Mouse (Mus musculus): ENCODE data around the gene Asb14.
"Not testable (repeated sequence)": the region's sequence is repeated elsewhere in the genome, so short reads cannot be mapped to it uniquely, and the experiment has no call there.

Gene Asb14

DNA sequence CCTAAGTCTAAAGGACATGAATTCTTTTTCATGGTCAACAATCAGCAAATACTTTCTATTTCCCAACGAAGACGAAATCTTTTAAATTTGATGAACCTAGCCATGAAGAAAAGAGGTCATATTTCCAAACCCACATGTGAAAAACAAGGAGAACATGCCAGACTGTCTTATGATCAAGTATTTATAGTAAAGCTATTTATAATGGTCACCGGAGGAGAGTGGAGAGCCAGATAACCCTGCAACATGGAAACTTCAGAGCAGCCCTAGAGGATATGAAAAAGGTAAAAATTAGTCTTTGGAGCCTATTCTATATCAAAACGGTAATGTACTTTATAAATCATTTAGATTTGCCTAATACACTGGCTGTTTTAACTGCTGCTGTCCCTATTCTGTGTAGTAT, at the start of gene Asb14:
TSS of gene Asb14 (plus strand) at position 166 of the 400 bp plus-strand sequence.
- DNase-seq (ENCODE audit: low spot score in 2 of 2): no peak

DNA sequence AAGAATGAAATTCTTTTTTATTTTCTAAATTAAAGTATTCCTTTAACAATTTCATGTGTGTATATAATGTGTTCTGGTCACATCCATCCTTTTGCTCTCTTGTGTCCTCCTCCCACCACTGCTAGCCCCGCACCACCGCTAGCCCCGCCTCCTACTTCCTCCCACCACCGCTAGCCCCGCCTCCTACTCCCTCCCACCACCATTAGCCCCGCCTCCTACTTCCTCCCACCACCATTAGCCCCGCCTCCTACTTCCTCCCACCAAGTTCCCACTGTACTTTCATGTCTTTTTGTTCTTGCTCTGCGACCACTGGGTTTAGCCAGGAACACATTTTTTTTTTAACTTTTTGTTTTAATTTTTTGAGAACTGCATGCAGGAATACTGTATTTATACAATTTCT, 41.3 kb upstream of the Asb14 start:
- DNase-seq (ENCODE audit: low spot score in 2 of 2): no peak

DNA sequence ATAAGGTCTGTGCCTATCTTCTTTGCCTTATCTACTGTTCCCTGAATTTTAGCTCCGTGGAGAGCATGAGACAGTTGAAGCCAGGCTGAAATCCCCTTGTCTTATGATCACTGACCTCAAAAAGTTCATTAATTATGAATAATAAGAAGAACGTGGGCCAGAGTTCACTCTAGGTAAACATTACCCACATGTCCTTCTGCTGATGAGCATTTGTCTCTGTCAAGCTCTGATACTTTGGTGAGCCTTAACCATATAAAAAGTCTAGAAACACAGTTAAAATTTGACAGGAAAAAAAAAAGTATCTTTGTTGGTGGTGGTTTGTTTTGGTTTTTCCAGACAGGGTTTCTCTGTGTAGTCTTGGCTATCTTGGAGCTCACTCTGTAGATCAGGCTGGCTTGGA, 40.3 kb upstream of the Asb14 start:
- no peak for DNase-seq (ENCODE audit: low spot score in 2 of 2)

DNA sequence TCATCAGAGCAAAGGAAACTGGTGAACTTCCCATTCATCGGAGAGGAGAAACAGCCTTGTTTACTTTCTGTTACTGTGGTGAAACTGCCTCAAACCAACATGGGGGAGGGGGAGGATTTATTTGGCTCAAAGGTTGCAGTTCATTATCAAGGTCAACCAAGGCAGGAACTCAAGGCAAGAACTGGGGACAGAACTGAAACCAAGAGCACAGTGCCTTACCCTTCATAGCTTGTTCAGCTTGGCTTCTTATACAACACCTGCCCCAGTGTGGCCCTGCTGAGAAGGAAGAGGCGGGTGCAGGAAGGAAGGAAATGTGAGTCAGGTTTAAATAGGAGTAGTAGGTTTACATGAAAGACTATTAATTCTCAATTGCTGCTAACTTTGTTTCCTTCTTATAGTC, 36.0 kb upstream of the Asb14 start:
- DNase-seq (ENCODE audit: low spot score in 2 of 2): no peak

DNA sequence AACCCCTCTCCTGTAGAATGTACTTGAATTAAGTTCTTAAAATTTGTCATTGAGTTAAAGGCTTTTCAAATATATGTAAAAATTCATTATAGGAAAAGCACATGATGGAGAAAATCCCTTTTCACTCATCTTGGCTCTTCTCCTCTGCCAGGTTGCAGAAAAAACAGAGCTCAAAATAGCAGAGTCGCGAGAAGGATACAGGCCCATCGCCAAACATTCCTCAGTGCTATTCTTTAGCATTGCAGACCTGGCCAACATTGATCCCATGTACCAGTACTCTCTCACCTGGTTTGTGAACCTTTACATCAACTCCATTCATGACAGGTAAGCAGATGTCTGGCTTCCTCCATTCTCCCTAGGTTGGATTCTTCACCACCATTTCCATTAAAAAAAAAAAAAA, 35.3 kb upstream of the Asb14 start:
- DNase-seq (ENCODE audit: low spot score in 2 of 2): peak; percentile 2 to 12

DNA sequence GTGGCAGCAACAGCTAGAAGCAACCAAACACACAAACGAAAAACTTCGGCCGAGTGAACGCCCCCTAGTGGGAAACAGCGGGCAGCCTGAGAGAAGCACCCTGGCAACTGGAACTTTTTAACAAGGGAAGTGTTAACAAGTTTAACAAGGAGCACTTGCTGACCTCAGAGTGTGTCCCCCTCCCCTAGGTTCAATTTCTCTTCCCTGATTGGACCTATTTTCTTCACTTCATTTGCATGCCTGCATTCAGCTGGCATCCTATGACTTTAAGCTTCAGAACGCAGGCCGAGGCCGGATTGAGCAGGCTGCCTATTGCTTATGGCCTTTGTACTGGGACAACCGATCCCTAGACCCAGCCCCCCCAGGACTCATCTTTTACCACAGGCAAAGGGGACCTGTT, 27.0 kb upstream of the Asb14 start:
- DNase-seq (ENCODE audit: low spot score in 2 of 2): no peak

DNA sequence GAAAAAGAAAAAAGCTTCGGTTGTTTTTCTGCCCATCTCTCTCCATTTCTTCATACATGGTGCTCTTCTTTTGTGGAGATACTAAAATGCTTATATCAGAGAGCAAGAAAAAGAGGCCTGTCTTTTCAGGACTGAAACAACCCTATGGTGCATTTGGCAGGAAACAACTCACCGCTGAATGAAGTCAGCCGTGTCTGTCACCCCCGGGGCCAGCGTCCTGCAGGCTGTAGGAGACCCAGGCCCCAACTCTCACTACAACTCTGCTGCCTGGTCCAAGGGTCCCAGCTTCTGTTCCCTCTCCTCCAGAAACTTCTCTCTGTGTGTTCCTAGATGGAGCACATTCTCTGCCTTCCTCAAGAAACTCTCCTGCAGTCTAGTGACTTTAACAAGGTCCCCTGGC, 26.1 kb upstream of the Asb14 start:
- no peak for DNase-seq (ENCODE audit: low spot score in 2 of 2)

DNA sequence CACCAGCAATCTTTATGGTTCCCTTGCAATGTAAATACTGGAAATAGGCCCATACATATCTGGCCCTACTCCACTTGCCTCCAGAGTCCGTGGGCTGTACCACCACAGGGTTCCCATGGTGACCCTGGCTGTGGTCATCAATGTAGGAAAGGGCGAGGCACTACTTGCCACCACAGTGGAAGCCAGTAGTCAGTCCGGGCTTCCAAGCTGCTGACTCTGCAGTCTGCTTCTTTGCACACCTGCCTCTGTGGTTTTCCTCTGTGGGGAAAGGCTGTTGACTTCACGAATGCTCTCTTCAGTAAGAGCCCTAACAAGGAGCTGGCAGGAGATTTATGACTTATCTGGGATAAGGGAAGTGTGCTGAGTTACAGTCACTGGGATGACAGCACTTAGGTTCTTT, 15.6 kb upstream of the Asb14 start:
- no peak for DNase-seq (ENCODE audit: low spot score in 2 of 2)

DNA sequence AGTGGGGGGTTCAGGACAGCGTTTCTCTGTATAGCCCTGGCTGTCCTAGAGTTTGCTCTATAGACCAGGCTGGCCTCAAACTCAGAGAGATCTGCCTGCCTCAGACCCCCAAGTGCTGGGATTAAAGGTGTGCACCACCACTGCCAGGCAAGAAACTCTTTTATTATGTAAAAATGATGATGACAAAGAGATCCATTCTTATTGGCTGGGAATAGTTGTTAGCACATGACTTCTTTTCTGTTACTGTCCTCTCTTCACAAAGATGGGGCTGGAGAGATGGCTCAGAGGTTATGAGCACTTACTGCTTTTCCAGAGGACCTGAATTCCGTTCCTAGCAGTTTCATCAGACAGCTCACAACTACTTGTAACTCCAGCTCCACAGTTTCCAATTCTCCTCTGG, 14.4 kb upstream of the Asb14 start:
- DNase-seq (ENCODE audit: low spot score in 2 of 2): no peak

DNA sequence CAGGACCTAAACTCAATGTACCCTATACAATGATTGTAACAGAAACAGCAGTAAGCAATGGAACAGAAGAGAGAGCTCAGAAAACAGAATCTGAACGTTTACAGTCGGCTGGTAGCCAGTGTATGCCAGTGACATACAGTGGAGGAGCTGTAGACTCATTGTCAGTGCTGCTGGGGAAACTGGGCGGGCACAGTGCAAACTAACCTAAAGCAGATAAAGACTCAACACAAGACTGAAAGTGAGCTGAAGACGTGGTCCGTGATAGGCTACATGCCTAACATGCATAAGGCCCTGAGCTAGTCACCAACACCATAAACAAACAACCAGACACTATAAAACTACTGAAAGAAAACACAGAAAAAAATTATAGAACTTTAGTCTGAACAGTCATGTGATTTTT, 12.7 kb upstream of the Asb14 start:
- DNase-seq (ENCODE audit: low spot score in 2 of 2): no peak

DNA sequence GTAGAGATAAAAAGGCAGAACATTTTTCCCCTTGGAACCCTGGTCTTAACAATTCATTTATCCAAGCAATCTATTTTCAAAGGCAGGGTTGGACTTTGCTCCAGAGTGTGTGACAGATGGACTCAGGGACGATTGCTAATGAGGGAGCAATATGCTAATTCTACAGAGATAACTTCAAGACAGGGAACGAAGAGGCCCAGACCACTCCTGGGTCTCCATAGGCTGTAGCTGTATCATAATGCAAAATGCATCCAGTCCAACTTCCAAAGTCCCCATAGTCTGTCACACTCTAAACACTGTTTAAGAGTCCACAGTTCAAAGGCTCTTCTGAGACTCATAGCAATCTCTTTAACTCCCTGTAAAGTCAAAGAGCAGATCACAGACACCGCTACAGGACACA, 7.1 kb upstream of the Asb14 start:
- no peak for DNase-seq (ENCODE audit: low spot score in 2 of 2)

DNA sequence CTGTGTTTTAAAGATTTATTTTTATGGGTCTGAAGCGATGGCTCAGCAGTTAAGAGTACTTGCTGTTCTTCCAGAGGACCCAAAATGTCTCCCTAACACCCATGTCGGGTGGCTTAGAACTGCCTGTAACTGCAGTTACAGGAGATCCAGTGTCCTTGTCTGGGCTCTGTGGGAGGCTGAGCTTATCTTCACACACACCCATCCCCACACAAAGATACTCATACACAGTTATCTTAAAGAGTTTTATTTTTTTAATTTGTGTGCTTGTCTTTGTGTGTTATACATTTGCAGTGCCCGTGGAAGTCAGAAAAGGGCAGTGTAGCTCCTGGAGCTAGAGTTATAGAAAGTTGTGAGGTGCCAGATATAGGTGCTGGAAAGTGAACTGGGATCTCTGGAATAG, 3.6 kb upstream of the Asb14 start:
- DNase-seq (ENCODE audit: low spot score in 2 of 2): no peak

DNA sequence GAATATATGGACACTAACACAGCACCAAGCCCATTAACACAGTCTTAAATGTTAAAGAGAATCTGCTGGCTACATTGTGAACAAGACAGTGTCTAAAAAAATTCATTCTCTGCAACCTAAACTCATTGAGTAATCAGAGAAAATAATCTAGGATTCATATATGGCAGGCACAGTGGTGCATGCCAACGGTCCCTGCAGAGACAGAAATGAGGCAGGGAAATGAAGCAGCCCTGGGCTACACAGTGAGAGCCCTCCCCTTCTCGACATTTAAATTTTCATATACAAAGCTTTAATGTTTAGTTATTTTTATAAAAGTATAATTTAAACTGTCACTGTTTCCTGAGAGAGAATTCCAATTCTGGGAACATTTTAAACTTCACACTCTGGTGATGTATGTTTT, 5.1 kb downstream of the Asb14 start:
- DNase-seq (ENCODE audit: low spot score in 2 of 2): no peak

DNA sequence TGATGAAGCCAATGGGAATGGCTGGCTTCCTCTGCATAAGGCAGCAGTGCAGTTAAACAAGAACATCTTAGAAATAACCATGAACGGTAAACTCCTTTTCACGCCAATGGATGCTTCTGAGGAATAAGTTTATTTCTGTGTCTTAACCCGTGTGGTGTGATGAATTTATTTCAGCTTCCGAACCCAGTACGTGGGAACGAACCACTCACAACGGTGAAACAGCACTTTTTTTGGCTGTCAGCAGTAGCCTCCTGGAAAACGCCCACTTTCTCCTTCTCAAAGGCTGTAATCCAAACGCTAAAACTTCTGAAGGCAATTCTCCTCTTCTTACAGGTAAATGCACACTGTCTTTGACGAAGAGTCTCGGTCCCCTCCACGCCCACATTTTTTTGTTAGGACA, 6.5 kb downstream of the Asb14 start:
- DNase-seq (ENCODE audit: low spot score in 2 of 2): peak; percentile 19 to 65

DNA sequence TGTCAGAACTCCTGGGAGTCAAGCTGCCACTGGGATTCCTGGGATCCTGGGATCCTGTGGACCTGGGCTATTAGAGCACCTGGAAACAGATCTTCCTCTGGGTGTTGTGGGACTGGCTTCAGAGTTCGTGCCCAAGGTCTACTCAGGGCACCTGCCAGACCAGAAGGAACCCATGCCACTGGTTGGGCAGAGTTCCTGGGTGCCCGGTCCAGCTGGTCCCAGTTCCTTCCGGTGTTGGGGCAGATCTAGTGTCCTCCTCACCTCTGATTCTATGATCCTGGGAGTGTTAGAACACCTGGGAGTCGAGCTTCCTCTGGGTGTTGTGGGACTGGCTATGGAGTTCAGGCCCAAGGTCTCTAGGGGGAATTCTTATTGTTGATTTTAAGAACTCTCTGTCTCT, 13.0 kb downstream of the Asb14 start:
- no peak for DNase-seq (ENCODE audit: low spot score in 2 of 2)

DNA sequence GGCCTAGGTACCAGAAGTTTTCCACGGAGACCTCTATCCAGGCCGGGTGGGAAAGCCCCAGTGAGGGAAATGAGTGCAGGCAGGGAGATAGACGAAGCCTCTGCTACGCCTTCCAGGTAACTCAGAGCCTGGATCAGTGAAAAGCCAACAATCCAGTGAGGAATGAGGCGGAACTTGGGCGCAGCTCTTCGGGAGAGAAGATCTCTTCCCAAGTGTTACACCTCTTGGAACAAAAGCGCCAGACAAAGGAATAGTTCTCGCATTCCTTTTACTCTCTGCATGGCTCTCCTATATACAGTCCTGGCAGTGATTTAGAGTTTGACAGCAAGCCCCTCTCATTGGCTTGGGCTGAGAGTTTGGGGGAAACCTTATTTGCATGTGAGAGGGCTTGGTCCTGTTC, 16.1 kb downstream of the Asb14 start:
- DNase-seq (ENCODE audit: low spot score in 2 of 2): not testable (repeated sequence)

DNA sequence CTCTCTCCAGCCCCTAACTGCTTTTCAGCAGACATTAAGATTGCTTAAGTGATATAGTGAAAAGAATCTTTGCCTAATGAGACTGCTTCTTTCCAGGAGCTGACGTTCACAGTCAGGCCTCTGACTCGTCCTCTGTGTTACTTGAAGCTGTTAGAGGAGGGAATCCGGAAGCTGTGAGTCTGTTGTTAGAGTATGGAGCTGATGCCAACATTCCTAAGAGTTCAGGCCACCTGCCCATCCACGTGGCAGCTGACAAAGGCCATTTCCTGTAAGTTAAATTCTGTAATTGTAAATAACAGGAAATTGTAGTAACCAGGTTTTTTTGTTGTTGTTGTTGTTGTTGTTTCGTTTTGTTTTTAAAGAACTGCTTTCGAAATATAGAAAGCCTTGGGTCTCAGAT, 16.8 kb downstream of the Asb14 start:
- no peak for DNase-seq (ENCODE audit: low spot score in 2 of 2)

DNA sequence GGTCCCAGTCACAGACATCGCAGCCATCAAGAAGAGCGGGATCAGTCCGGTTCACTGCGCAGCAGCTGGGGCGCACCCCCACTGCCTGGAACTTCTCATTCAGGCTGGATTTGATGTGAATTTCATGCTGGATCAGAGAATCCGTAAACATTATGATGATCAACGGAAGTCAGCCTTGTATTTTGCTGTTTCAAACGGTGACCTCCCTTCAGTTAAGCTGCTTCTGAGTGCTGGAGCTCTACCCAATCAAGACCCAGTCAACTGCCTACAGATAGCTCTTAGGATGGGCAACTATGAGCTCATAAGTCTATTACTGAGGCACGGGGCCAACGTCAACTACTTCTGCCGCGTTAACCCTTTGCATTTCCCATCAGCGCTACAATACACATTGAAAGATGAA, 17.5 kb downstream of the Asb14 start:
- no peak for DNase-seq (ENCODE audit: low spot score in 2 of 2)

DNA sequence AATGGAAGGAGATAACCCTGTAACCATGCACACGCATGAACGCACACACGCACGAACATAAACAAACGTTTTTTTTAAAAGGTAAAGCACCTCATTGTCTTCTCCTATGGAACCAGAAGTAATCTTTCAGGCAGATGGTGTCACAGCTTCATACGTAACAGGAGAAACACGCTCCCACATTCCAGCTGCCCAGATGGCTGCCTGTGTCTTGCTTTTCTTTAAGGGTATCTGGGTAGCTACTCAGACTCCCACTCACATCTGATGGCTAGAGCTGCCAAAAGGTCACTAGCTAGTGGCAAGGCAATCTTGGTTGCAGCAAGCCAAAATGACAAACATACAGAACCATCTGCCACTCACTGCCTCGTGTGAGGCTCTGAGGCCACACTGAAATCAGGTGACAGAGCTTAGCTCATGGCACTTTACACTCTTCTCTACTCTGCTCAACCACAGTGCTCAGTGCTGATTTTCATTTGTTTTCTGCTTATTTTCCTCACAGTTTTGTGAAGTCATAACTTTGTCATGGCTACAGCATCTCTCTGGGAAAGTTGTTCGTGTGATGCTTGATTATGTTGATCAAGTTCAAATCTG, 19.4 kb downstream of the Asb14 start:
- peak; percentile 16 to 62 for DNase-seq (ENCODE audit: low spot score in 2 of 2)

DNA sequence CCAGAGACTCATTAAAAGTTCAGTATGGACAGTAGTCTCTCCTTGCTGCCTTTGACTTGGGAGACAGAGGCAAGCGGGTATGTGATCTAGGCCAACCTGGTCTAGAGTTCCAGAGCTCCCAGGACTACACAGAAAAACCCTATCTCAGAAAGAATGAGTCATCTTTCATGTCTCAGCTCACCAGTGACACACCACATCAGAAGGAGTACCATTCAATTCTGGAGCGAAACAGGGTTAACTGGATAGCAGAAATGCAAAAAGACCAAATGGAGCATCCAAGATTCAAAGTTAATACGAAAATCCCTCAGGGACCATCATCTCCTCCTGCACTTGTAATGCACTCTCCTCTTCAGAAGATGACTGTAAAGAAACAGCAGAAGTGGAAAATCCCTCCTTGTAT, 25.0 kb downstream of the Asb14 start:
- no peak for DNase-seq (ENCODE audit: low spot score in 2 of 2)

DNA sequence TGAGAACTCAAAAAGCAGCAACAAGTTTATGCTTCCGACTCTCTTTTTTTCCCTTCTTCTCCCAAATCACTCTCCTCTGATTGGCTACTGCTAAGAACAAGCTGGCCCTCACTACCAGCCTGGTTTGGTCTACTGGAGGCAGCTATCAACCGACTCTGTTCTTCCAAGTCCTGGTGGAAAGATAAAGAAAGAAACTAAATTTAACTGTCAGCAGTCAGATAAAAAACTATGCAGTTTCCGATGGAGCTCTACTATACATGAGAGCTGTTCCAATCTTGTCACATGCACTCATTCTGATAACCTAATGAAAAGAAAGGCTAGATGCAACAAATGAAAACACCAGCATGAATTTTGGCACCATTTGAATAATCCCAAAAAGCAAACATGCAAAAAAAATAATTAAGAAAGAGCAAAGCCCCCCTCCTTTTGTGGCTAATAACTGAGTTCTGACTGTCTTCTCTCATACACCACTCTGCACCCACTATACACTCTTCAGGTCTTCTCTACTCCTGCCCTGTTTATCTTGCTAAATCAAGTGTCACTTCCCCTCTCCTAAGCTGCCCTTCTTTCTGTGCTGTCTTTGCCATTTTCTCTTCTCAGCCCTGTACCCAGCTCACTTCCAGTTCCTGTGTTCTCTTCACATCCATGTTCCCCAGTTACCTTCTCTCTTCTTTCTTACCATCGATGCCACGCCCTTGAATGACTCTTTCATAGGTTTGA, 29.5 kb downstream of the Asb14 start:
- DNase-seq (ENCODE audit: low spot score in 2 of 2): no peak

DNA sequence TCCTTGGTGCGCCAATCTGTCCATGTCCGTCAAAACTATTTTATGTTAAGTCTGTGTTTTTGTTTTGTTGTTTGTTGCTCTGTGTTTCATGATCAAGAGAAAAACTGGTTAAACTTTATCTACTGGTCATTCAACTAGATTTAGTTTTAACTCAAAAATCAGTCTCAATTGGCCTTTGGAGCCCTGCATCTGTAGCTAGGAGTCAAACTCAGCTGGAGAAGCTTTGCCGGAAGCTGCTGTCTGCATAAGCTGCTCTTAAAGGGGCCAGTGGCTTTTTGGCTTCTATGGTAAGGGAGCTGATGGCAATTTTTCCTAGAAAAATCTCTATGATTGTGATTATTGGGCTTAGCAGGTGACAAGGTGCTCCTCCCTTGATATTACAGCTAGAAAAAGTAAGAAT, 40.5 kb downstream of the Asb14 start:
- DNase-seq (ENCODE audit: low spot score in 2 of 2): no peak

DNA sequence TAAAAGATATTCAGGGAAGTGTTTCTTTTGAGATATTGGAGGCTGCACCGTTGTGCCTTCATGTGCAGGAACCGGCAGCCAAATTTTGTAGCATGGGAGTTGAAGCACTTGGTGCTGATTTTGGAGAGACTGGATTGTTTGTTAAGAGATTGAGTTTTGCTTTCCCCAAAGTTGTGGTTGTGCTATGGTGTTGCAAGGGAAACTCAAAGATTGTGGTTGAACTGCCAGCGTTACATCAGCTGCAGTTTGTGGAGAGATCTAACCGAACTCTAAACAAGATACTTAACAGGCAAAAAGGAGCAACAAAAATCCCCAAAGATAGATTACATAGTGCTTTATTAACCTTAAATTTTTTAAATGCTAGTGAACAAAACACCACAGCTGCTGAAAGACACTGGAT, 41.2 kb downstream of the Asb14 start:
- no peak for DNase-seq (ENCODE audit: low spot score in 2 of 2)

DNA sequence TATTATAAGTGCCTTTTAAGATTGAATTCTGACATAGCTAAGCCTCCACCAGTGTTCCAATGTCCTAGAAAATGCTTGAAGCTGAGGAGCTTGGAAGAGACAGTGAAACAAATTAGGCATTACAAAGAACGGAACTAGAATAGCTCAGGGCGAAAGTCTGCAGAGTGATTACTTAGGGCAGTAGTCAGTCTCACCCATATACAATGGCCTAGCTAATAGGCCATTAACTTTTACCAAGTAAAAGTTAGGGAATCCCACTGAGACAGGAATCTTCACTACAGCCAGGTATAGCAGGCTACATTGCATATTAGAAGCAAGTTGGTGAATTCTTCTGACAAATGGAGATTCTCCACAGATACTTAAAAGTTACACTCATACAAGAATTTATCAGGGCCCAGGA, 61.8 kb downstream of the Asb14 start:
- not testable (repeated sequence) for DNase-seq (ENCODE audit: low spot score in 2 of 2)
